Mouse (Mus musculus): Measurements from ENCODE around the gene Gart.
"Not testable (repeated sequence)": the region's sequence is repeated elsewhere in the genome, so short reads cannot be mapped to it uniquely, and the experiment has no call there.

The Gart gene

GRCm38 (mm10) chr16:91647461-91648219, 888 bp upstream of the Gart start, which contains the start of gene Son:
Gene Son (plus strand): TSS chr16:91647506.
- DNase-seq: peak; percentile 96 to 98

- no peak for DNase-seq
Measured at GRCm38 (mm10) chr16:91645995-91646602, 653 bp downstream of the Gart start.

GRCm38 (mm10) chr16:91645420-91645819, 1.3 kb downstream of the Gart start:
- not testable (repeated sequence) for DNase-seq

- DNase-seq: no peak
Measured at GRCm38 (mm10) chr16:91644901-91645300, 1.9 kb downstream of the Gart start.

GRCm38 (mm10) chr16:91640171-91640570, 6.6 kb downstream of the Gart start:
- DNase-seq: no peak

GRCm38 (mm10) chr16:91639636-91640035, 7.1 kb downstream of the Gart start:
- no peak for DNase-seq

- DNase-seq: no peak
Measured at GRCm38 (mm10) chr16:91639161-91639560, 7.6 kb downstream of the Gart start.

- DNase-seq: no peak
Measured at GRCm38 (mm10) chr16:91633641-91634040, 13.1 kb downstream of the Gart start.

GRCm38 (mm10) chr16:91632940-91633339, 13.8 kb downstream of the Gart start:
- no peak for DNase-seq

- DNase-seq: peak in 1 of 2 experiments; percentile 27
Measured at GRCm38 (mm10) chr16:91632439-91632838, 14.3 kb downstream of the Gart start.

- DNase-seq: no peak
Measured at GRCm38 (mm10) chr16:91630584-91630983, 16.2 kb downstream of the Gart start.

- DNase-seq: no peak
Measured at GRCm38 (mm10) chr16:91629749-91630148, 17.0 kb downstream of the Gart start.

GRCm38 (mm10) chr16:91628673-91629072, 18.1 kb downstream of the Gart start:
- DNase-seq: no peak

GRCm38 (mm10) chr16:91627831-91628230, 18.9 kb downstream of the Gart start:
- DNase-seq: no peak

GRCm38 (mm10) chr16:91623074-91623473, 23.7 kb downstream of the Gart start:
- DNase-seq: no peak

- no peak for DNase-seq
Measured at GRCm38 (mm10) chr16:91620991-91621390, 25.8 kb downstream of the Gart start.

- DNase-seq: no peak
Measured at GRCm38 (mm10) chr16:91620185-91620584, 26.6 kb downstream of the Gart start.

GRCm38 (mm10) chr16:91618511-91619501, 27.9 kb downstream of the Gart start, which contains the start of gene Dnajc28:
Gene Dnajc28 (minus strand): TSS chr16:91619026.
- peak; percentile 89 to 94 for DNase-seq

GRCm38 (mm10) chr16:91614552-91614951, 32.2 kb downstream of the Gart start:
- DNase-seq: no peak

GRCm38 (mm10) chr16:91612525-91612924, 34.2 kb downstream of the Gart start:
- no peak for DNase-seq

GRCm38 (mm10) chr16:91611248-91611647, 35.5 kb downstream of the Gart start:
- DNase-seq: no peak

- DNase-seq: no peak
Measured at GRCm38 (mm10) chr16:91609501-91610245, 37.1 kb downstream of the Gart start.

Data from cerebellum, adult 18-20 months (tissue).